Mouse (Mus musculus) kidney, postnatal 4 days (tissue): Measurements from ENCODE around the gene Slc27a2.
A peak's percentile ranks its signal among the peaks of the same experiment; 100 is the strongest.
"Not testable (repeated sequence)": the region's sequence is repeated elsewhere in the genome, so short reads cannot be mapped to it uniquely, and the experiment has no call there.

Experiments
- DNase-seq, 2 experiments: peaks; one replicate each; pipeline ENCODE4 v3.0.0; 2021; ENCODE audit warnings: mixed read lengths in 2 of 2

The Slc27a2 gene

DNA sequence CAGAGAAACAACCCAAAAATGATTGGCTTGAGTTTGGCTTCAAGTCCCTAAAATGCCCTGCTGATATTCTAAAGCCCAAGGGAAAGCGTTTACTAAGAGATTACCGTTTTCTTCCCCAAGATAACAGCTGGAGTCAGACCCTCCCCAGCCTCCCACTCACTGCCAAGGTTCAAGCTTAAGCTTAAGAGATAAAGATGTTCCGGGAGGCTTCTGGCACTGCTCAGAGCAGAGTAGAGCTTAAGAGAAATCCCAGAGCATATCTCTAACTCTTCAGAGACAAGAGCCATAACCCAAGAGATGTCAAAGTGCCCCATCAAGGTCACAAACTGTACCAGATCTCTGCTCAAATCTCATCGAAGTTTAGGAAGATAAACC, 54.5 kb downstream of the Slc27a2 start:
- DNase-seq: no peak

DNA sequence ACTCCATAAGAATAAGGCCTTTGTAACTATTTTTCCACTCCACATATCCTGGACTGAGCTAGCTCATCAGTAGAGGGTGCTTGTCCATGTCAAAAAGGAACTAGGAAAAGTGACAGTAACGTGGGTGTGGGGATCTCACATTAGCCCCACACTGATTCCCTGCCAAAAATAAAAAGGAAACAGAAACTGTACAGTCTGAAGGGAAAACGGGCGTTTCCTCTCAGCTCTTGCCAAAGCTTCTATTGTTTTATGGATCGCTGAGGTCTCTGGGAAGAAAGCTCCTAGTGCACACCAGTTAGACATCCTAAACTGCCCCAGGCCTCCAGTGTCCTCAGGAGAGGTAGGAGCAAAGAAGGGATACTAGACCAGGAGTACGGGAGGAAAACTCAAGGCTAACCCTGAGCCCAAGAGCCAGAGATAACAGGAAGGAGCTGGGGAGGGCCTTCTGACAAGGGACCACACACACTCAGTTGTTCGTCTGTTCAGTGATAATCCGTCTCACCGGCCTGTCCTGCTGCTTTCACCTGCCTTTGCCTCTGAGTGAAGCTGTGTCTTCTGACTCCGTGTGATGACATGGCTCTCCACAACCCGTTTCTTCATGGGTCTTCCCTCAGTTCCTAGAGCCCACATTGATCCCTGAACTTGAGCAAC, 55.5 kb downstream of the Slc27a2 start:
- DNase-seq: no peak

DNA sequence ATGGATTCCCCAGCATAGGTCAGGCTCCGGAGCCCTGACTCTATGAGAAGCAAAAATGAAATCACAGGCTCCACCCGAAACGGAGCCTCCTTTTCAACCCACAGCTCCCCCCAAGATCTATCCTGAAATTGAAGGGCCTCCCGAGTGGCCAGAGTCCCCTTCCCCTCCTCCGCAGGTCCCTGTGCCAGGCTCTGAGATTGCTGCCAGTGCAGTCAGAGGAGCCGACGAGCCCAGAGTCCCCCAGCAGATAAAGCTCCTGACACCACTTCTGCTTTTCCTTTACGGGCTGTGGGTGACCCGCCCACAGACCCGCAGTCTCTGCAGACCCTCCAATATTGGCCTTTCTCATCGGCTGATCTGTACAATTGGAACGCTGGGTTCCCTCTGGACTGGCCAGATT, 57.4 kb downstream of the Slc27a2 start:
- not testable (repeated sequence) for DNase-seq

DNA sequence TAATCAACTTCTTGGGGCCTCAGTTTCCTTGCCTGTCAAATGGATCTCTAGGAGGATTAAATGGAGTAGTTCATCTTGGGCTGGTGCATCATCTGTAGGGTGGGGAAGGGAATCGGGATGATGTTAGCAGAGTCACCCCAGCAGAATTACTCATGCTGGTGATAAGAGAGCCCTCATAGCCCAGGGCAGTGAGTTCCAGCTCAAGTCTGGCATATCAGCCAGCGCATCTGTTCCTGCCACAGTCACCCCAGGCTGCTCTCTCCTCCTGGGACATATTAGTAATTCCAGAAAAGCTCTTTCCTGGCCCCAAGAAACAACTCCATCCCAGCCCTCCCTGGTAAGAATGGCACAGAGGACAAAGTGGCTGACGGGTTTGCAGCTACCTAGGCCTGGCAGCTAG, 63.1 kb downstream of the Slc27a2 start:
- DNase-seq: no peak

DNA sequence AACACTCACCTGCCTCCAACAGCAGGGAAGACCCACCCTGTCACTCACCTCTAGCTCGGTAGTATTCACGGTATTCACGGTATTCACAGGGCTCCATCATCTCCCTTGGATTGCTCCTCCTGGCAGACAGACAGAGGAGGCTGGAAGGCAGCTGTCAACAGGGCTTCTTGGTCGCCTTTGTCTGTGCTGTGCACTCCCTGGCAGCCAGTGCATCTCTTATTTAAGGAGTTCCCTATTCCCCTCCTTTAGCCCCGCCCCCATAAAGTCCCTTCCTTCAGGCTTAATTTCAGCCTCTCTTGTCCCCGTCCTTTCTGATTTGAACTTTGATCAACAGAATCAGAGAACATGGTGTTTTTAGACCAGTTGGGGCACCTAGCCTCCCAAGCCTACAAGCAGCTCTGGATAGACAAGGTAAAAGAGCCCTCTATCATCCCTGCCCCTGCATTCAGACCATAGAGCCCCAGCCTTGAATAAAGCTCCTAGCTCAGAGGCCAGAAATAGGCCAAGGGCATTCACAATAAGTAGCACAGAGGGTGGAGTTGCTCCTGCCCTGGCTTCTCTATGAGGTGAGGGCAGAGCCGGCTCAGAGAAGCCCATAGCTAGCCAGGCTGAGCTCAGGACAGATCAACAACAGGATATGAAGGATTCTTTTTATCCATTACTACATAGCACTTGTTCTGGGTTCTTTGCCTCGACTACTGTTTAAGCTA, 66.4 kb downstream of the Slc27a2 start:
- no peak for DNase-seq

DNA sequence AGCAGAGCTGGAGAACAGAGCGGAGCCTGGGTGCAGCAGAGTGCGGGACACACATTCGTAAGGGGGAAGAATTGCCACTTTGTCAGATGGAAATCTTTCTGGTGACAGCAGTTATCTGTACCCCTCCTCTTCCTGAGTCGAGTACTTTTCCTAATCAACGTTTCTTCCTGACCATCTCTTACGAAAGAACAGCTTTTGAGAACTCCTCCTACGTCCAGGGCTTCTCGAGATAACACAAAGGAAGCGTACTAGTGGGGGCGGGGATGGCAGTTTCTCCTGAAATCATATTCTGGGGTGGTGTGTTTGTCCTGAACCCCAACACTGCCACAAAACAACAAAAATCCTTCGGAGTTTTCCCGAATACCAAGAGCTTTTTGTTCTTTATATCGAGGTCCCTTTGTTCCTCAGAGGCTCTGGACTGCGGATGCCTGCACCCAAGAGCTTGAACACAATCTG, 67.1 kb downstream of the Slc27a2 start, which contains the start of gene Hdc:
Gene Hdc, minus strand, starts transcription at position 51 of the 456 bp plus-strand sequence.
- no peak for DNase-seq

DNA sequence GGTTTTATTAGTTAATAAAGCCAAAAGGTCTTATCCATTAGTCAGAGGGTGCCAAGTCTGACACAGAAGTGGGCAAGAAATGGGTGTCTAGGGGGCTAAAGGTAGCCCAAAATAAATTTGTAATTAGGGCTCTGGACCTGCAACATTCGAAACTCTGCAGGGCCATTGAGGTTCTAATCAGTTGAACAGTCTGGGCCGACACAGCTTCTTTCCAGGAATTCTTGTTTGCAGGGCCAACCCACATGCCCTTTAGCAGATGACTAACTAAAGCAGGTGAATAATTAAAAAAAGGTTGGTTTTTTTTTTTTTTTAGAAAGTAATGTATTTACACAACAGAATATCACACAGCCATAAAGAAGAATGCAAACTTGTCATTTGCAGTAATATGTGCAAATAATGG, 70.2 kb downstream of the Slc27a2 start:
- no peak for DNase-seq

DNA sequence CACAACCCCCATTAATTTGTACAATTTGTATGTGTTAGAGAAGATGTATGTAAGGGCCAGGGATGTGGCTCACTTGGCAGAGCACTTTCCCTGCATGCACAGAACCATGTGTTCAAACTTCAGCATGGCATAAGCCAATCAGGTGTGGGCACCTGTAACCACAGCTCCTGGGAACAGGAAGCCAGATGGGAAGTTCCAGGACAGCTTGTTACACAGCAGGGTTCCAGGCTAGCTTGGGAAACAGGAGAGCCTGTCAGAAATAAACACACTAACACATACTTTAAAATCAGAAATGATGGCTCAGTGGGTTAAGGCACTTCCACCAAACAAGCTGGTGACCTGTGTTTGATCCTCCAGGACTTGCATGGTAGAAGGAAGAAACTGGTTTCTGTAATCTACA, 70.9 kb downstream of the Slc27a2 start:
- DNase-seq: no peak

DNA sequence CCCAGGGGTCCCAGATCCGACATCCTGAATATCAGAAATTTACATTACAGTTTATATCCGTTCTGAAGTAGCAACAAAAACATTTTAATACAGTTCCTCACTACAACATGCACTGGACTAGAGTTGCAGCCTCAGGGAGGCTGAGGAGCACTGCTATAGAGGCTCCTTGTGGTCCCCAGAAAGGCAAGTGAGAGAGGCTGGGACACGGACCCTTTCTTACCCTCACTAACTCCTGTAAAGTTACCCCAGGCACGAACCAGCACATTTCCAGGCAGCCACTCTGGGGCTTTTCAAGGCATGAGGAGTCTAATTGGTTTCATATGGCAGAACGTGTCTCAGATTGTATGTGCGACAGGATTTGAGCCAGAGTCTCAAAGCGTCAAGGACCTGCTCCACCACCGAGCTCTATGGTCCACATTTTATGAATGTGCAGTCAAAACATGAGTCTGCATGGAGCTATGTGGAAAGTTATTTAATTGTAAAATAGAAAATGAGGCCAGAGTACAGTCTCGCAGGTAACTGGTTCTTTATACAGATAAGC, 76.3 kb downstream of the Slc27a2 start:
- DNase-seq: no peak

DNA sequence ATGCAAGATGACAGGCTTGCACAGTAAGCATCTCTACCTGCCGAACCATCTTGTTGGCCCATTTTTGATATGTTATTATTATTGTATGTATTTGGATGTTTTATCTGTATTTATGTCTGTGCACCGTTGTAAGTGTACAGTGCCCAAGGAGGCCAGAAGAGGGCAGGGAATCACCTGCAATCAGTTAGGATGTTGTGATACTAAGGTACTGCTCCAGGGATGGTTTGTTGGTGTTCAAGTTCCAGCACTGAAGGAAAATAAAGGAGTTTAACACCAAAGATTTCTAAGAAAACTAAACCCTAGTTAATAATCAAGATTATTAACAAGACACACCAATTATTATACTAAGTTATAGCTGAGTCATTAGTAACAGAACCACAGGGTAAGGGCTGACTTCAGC, 81.0 kb downstream of the Slc27a2 start:
- DNase-seq: no peak

DNA sequence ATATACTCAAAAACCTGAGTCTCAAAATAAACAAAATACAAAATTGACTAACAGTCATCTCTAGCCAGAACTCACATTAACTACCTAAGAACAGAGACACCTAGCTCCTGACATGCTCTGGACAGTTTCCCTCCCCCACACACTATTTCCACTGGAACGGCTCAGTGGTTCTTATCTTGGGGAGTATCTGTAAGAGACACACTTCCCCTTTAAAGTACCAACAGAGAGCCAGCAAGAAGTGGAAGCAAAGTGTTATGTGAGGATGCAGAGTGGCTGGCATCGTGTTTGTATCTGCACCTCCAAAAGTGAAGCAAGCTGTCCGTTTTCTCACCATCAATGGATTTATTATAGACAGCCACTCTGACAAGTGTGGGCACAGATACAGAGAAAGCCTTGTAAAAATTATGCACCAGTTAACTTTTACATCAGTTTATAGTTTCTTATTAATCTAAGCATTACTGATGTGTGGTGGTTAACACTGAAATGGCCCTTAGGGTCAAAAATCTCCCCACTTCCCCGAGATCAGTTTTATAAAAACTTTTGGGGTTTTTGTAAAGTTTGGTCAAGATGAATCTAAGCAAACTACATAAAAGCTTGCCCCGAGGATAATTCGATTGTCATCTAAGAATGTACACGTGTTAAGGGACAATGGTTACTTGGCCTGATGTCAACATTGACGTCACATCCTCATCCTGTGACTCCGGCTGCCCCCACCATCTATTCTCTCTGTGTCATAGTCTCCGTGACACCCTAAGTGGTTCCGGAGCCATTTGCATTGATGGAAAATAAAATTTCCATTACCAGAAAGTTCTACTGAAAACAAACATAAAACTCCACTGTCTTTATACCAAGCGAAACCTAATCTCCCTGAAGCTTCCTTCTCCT, 84.0 kb downstream of the Slc27a2 start:
- peak in 1 of 2 experiments; percentile 59 for DNase-seq
